Mouse (Mus musculus) stomach, postnatal 0 days (tissue): ENCODE results near the gene Bicc1.
"Not testable (repeated sequence)": the region's sequence is repeated elsewhere in the genome, so short reads cannot be mapped to it uniquely, and the experiment has no call there.

ENCODE experiments used
- CTCF ChIP-seq: IDR thresholded peaks from 2 replicates; pipeline ENCODE4 v1.5.1; 2016; ENCODE audit warnings: antibody characterized with exemption, low read depth, mild to moderate bottlenecking, moderate library complexity
- EP300 ChIP-seq: optimal IDR thresholded peaks from 2 replicates; pipeline ENCODE3; 2016; ENCODE audit warnings: antibody characterized with exemption

- not testable (repeated sequence) for TF ChIP-seq EP300, CTCF
Observed at GRCm38 (mm10) chr10:70960396-70960795, 199.1 kb downstream of the Bicc1 start.
